Mouse (Mus musculus) forebrain, embryonic 10.5 days (tissue): ENCODE results near the gene E2f3. TPM values are rescaled to one million over a fixed set of nuclear protein-coding genes. Genes with fewer than 3 reads are reported as not detected.

Experiments
- DNase-seq: peaks from one replicate; pipeline ENCODE4 v3.0.0-alpha.2; 2017; ENCODE audit warnings: low spot score; ENCODE audit errors: extremely low spot score
- H3K27ac ChIP-seq: fragments of 300-500 bp; sonication (generic); 2 replicates; pipeline ENCODE4 v1.5.1; 2016; ENCODE audit warnings: mild to moderate bottlenecking
- H3K27me3 ChIP-seq: fragments of 300-500 bp; sonication (generic); 2 replicates; pipeline ENCODE4 v1.6.1; 2016; ENCODE audit warnings: mild to moderate bottlenecking; ENCODE audit not compliant: poor library complexity, severe bottlenecking
- H3K36me3 ChIP-seq: fragments of 300-500 bp; sonication (generic); replicated peaks from 2 replicates; pipeline ENCODE4 v1.6.1; 2016; ENCODE audit warnings: mild to moderate bottlenecking, moderate library complexity
- H3K4me1 ChIP-seq: fragments of 300-500 bp; sonication (generic); 2 replicates; pipeline ENCODE4 v1.6.1; 2016
- H3K4me3 ChIP-seq: fragments of 300-500 bp; sonication (generic); 2 replicates; pipeline ENCODE4 v1.5.1; 2016; ENCODE audit warnings: mild to moderate bottlenecking, moderate library complexity
- H3K9me3 ChIP-seq: fragments of 300-500 bp; sonication (generic); 2 replicates; pipeline ENCODE4 v1.6.1; 2016; ENCODE audit warnings: mild to moderate bottlenecking, moderate library complexity
- WGBS: fragments of 180-500 bp; shearing (Covaris S2); methylation state at CpG from one replicate; pipeline ENCODE4 v1.1.7; 2016; 5-methylcytosine and 5-hydroxymethylcytosine counted together
- polyA plus RNA-seq: library from polyadenylated mRNA; unstranded; fragments of >200 nt; fragmentation: Nextera tagmentation; extraction: Ambion mirVana; gene quantifications from 2 replicates; pipeline ENCODE4 v1.2.1, GENCODE M21; 2016

E2f3 gene
- polyA plus RNA-seq, 1 experiment from 2014 or later: 22.5 TPM

GRCm38 (mm10) chr13:29944915-29945570 lies 40.8 kb downstream of the E2f3 start:
- peaks cover 89% of the 10 kb centered on the region for H3K36me3 ChIP-seq
- DNase-seq: no peak
- H3K4me1 ChIP-seq: peaks cover 8% of the 10 kb centered on the region; the same call in 1 of the 2 replicates
- H3K9me3 ChIP-seq: no peaks in the 10 kb centered on the region
- H3K4me3 ChIP-seq: no peak overlapping the region
- H3K27ac ChIP-seq: no peak overlapping the region
- no peaks in the 10 kb centered on the region for H3K27me3 ChIP-seq
- WGBS: 84% methylated on average over 9 of the region's 9 CpGs

GRCm38 (mm10) chr13:29944493-29944892 lies 41.4 kb downstream of the E2f3 start:
- Histone ChIP-seq H3K4me1 (peaks cover 8% of the 10 kb centered on the region; the same call in 1 of the 2 replicates), H3K36me3 (peaks cover 89% of the 10 kb centered on the region), H3K9me3 (no peaks in the 10 kb centered on the region), H3K27me3 (no peaks in the 10 kb centered on the region), H3K27ac (no peak overlapping the region), H3K4me3 (no peak overlapping the region)
- WGBS: 91% methylated on average over 8 of the region's 8 CpGs
- DNase-seq: no peak

- WGBS: 100% methylated on average over 3 of the region's 3 CpGs
- Histone ChIP-seq H3K9me3 (no peaks in the 10 kb centered on the region), H3K27ac (no peak overlapping the region), H3K4me1 (0 out of 2 replicates have a peak, but pooled peaks cover 3% of the 10 kb centered on the region), H3K27me3 (no peaks in the 10 kb centered on the region), H3K4me3 (no peak overlapping the region), H3K36me3 (peaks cover 87% of the 10 kb centered on the region)
- DNase-seq: no peak
Measured at GRCm38 (mm10) chr13:29943541-29944039, 42.3 kb downstream of the E2f3 start.

GRCm38 (mm10) chr13:29940071-29940470 lies 45.8 kb downstream of the E2f3 start:
- no peak for DNase-seq
- 91% methylated on average over 7 of the region's 7 CpGs for WGBS
- no peak overlapping the region for H3K27ac ChIP-seq
- peaks cover 13% of the 10 kb centered on the region; the same call in 1 of the 2 replicates for H3K9me3 ChIP-seq
- peaks cover 96% of the 10 kb centered on the region for H3K36me3 ChIP-seq
- no peak overlapping the region for H3K4me3 ChIP-seq
- no peaks in the 10 kb centered on the region for H3K27me3 ChIP-seq
- H3K4me1 ChIP-seq: no peaks in the 10 kb centered on the region

GRCm38 (mm10) chr13:29939399-29939798 lies 46.5 kb downstream of the E2f3 start:
- 89% methylated on average over 4 of the region's 4 CpGs for WGBS
- peaks cover 92% of the 10 kb centered on the region for H3K36me3 ChIP-seq
- peaks cover 13% of the 10 kb centered on the region; the same call in 1 of the 2 replicates for H3K9me3 ChIP-seq
- no peaks in the 10 kb centered on the region for H3K27me3 ChIP-seq
- no peak overlapping the region for H3K4me3 ChIP-seq
- DNase-seq: no peak
- no peaks in the 10 kb centered on the region for H3K4me1 ChIP-seq
- H3K27ac ChIP-seq: no peak overlapping the region

- 86% methylated on average over 6 of the region's 6 CpGs for WGBS
- no peak overlapping the region for H3K27ac ChIP-seq
- H3K9me3 ChIP-seq: peaks cover 13% of the 10 kb centered on the region; the same call in 1 of the 2 replicates
- H3K4me3 ChIP-seq: no peak overlapping the region
- H3K4me1 ChIP-seq: no peaks in the 10 kb centered on the region
- no peak for DNase-seq
- peaks cover 91% of the 10 kb centered on the region for H3K36me3 ChIP-seq
- H3K27me3 ChIP-seq: no peaks in the 10 kb centered on the region
Measured at GRCm38 (mm10) chr13:29938776-29939175, 47.1 kb downstream of the E2f3 start.

GRCm38 (mm10) chr13:29926168-29926567 lies 59.7 kb downstream of the E2f3 start:
- peaks cover 69% of the 10 kb centered on the region for H3K36me3 ChIP-seq
- no peaks in the 10 kb centered on the region for H3K9me3 ChIP-seq
- H3K27me3 ChIP-seq: no peaks in the 10 kb centered on the region
- H3K4me3 ChIP-seq: no peak overlapping the region
- H3K4me1 ChIP-seq: no peaks in the 10 kb centered on the region
- no peak for DNase-seq
- no peak overlapping the region for H3K27ac ChIP-seq
- 75% methylated on average over 3 of the region's 3 CpGs for WGBS

GRCm38 (mm10) chr13:29919841-29920240 lies 66.0 kb downstream of the E2f3 start:
- no peak for DNase-seq
- H3K9me3 ChIP-seq: no peaks in the 10 kb centered on the region
- H3K4me1 ChIP-seq: no peaks in the 10 kb centered on the region
- no peak overlapping the region for H3K4me3 ChIP-seq
- H3K27me3 ChIP-seq: no peaks in the 10 kb centered on the region
- no peak overlapping the region for H3K27ac ChIP-seq
- peaks cover 85% of the 10 kb centered on the region for H3K36me3 ChIP-seq
- 93% methylated on average over 7 of the region's 7 CpGs for WGBS

- no peaks in the 10 kb centered on the region; the same call in 1 of the 2 replicates for H3K4me1 ChIP-seq
- no peak overlapping the region for H3K27ac ChIP-seq
- no peak for DNase-seq
- 78% methylated on average over 1 of the region's 1 CpGs for WGBS
- H3K9me3 ChIP-seq: no peaks in the 10 kb centered on the region
- H3K4me3 ChIP-seq: no peak overlapping the region
- peaks cover 92% of the 10 kb centered on the region for H3K36me3 ChIP-seq
- no peaks in the 10 kb centered on the region for H3K27me3 ChIP-seq
Measured at GRCm38 (mm10) chr13:29916561-29916960, 69.3 kb downstream of the E2f3 start.

GRCm38 (mm10) chr13:29913606-29914005 lies 72.3 kb downstream of the E2f3 start:
- H3K27ac ChIP-seq: no peak overlapping the region
- peaks cover 2% of the 10 kb centered on the region; the same call in 1 of the 2 replicates for H3K9me3 ChIP-seq
- H3K4me3 ChIP-seq: no peak overlapping the region
- no peaks in the 10 kb centered on the region for H3K27me3 ChIP-seq
- H3K36me3 ChIP-seq: peaks cover 100% of the 10 kb centered on the region
- H3K4me1 ChIP-seq: no peaks in the 10 kb centered on the region; the same call in 1 of the 2 replicates
- 74% methylated on average over 10 of the region's 10 CpGs for WGBS
- DNase-seq: no peak

GRCm38 (mm10) chr13:29913061-29913460 lies 72.8 kb downstream of the E2f3 start:
- H3K4me1 ChIP-seq: no peaks in the 10 kb centered on the region; the same call in 1 of the 2 replicates
- H3K4me3 ChIP-seq: no peak overlapping the region
- H3K9me3 ChIP-seq: peaks cover 7% of the 10 kb centered on the region; the same call in 1 of the 2 replicates
- 64% methylated on average over 10 of the region's 10 CpGs for WGBS
- no peaks in the 10 kb centered on the region for H3K27me3 ChIP-seq
- peaks cover 100% of the 10 kb centered on the region for H3K36me3 ChIP-seq
- no peak overlapping the region for H3K27ac ChIP-seq
- DNase-seq: no peak

GRCm38 (mm10) chr13:29912251-29912650 lies 73.6 kb downstream of the E2f3 start:
- 94% methylated on average over 8 of the region's 8 CpGs for WGBS
- Histone ChIP-seq H3K9me3 (peaks cover 11% of the 10 kb centered on the region; the same call in 1 of the 2 replicates), H3K4me1 (no peaks in the 10 kb centered on the region; the same call in 1 of the 2 replicates), H3K27me3 (no peaks in the 10 kb centered on the region), H3K36me3 (peaks cover 100% of the 10 kb centered on the region), H3K4me3 (no peak overlapping the region), H3K27ac (no peak overlapping the region)
- DNase-seq: no peak

- WGBS: 95% methylated on average over 3 of the region's 3 CpGs
- Histone ChIP-seq H3K9me3 (peaks cover 18% of the 10 kb centered on the region), H3K36me3 (peaks cover 100% of the 10 kb centered on the region), H3K27ac (no peak overlapping the region), H3K4me1 (no peaks in the 10 kb centered on the region; the same call in 1 of the 2 replicates), H3K27me3 (no peaks in the 10 kb centered on the region), H3K4me3 (no peak overlapping the region)
- DNase-seq: no peak
Measured at GRCm38 (mm10) chr13:29911141-29911540, 74.7 kb downstream of the E2f3 start.
